Mouse (Mus musculus) kidney, postnatal 10 days (tissue): Measurements from ENCODE around the gene Vps26a.

Experiments used
- DNase-seq: peaks from one replicate; pipeline ENCODE4 v3.0.0; 2021; ENCODE audit warnings: mixed read lengths

Vps26a gene

GRCm38 (mm10) chr10:62486618-62487415 lies at the start of gene Vps26a:
Vps26a (minus strand) TSS chr10:62486805.
- DNase-seq: peak; percentile 99

GRCm38 (mm10) chr10:62534509-62534908 lies 47.9 kb upstream of the Vps26a start:
- DNase-seq: no peak

GRCm38 (mm10) chr10:62532832-62533231 lies 46.2 kb upstream of the Vps26a start:
- no peak for DNase-seq

GRCm38 (mm10) chr10:62530183-62530582 lies 43.6 kb upstream of the Vps26a start:
- DNase-seq: peak; percentile 81

- no peak for DNase-seq
Measured at GRCm38 (mm10) chr10:62527351-62527750, 40.7 kb upstream of the Vps26a start, which contains the start of gene Srgn. Srgn (minus strand) TSS chr10:62527451.

- no peak for DNase-seq
Measured at GRCm38 (mm10) chr10:62522346-62522950, 35.8 kb upstream of the Vps26a start.

- no peak for DNase-seq
Measured at GRCm38 (mm10) chr10:62521763-62522162, 35.2 kb upstream of the Vps26a start.

GRCm38 (mm10) chr10:62520911-62521310 lies 34.3 kb upstream of the Vps26a start:
- no peak for DNase-seq

GRCm38 (mm10) chr10:62517511-62517910 lies 30.9 kb upstream of the Vps26a start:
- DNase-seq: no peak

GRCm38 (mm10) chr10:62512855-62513254 lies 26.2 kb upstream of the Vps26a start:
- DNase-seq: no peak

- DNase-seq: no peak
Measured at GRCm38 (mm10) chr10:62511528-62511927, 24.9 kb upstream of the Vps26a start.

GRCm38 (mm10) chr10:62509032-62509656 lies 22.5 kb upstream of the Vps26a start:
- no peak for DNase-seq

- peak; percentile 54 for DNase-seq
Measured at GRCm38 (mm10) chr10:62508459-62508858, 21.9 kb upstream of the Vps26a start.

GRCm38 (mm10) chr10:62507591-62508308 lies 21.1 kb upstream of the Vps26a start:
- peak; percentile 77 for DNase-seq

GRCm38 (mm10) chr10:62507071-62507470 lies 20.5 kb upstream of the Vps26a start:
- DNase-seq: no peak

- DNase-seq: no peak
Measured at GRCm38 (mm10) chr10:62506019-62506556, 19.5 kb upstream of the Vps26a start.

- DNase-seq: no peak
Measured at GRCm38 (mm10) chr10:62505224-62505983, 18.8 kb upstream of the Vps26a start.

- no peak for DNase-seq
Measured at GRCm38 (mm10) chr10:62503836-62504628, 17.4 kb upstream of the Vps26a start.

- peak; percentile 16 for DNase-seq
Measured at GRCm38 (mm10) chr10:62503353-62503752, 16.7 kb upstream of the Vps26a start.

GRCm38 (mm10) chr10:62501951-62502350 lies 15.3 kb upstream of the Vps26a start:
- no peak for DNase-seq
